9 mouse cellular contexts compared by ENCODE assay signal in the genomic region with DNA sequence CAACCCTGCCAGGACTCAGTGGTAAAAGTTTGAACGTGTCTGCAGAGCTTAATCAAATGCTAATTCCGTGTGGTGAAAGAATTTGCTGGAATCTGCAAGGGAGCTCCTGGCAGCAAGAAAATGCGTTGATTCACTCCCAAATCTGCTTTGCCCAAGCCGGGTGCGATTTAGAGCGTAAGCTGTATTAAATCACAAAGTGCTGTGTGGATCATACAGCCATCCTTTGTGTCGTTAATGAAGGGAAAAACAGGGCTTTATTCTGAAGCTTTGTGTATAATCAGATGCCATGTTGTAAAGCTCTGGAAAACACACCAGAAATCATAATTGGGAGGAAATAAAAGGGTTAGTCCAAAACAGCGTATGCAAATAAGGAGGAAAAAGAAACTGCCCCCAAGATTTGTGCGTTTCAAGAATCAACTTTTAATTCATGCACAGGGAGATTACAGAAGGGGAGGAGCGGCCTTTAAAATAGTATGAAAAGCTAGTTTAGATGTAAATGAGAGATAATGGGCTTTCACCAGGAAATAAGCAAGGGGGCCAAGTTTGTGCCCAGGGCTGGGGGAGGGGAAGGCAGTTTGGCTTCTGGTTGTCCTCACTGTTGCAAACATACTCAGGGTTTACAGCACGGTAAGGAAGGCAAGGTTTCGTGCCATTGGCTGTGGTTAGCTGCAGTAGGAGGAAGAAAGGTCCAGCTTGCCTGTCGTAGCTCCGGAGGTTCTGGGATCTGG.
A peak's percentile ranks its signal among the peaks of the same experiment; 100 is the strongest.
DNase-seq lines count a peak whose midpoint lies in the region; ATAC-seq lines count a peak whose summit lies in the region.
"Had no signal": no experiment of that assay in that cellular context is flagged by ENCODE, and none has a peak within 500 bp of the region (broad histone marks: within the 10 kb centered on the region; RNA-seq: fewer than 3 reads in every experiment).

No protein-coding gene starts in this region.

- no peaks in the 10 kb centered on the region for H3K36me3 ChIP-seq in hindbrain, embryonic 11.5 days (ENCODE audit: control insufficient read depth, insufficient read depth, low read length)

- 19% methylated on average over 14 of the region's 14 CpGs for WGBS in hindbrain, embryonic 11.5 days

- ATAC-seq in frontal cortex, adult (ENCODE audit: low TSS enrichment): peak; percentile 38; the same call in 1 of the 2 replicates
- peak; percentile 76 for ATAC-seq in CD4-positive, CD25-positive, alpha-beta regulatory T cell, adult 4 months
- no peak for ATAC-seq in hindbrain, embryonic 11.5 days (ENCODE audit: low FRiP score)

- no peak for DNase-seq in frontal cortex, postnatal 10 days (ENCODE audit: low spot score in 2 of 2)
- peak; percentile 37 for DNase-seq in hindbrain, embryonic 11.5 days (ENCODE audit: low spot score)
- peak; percentile 17 to 34 for DNase-seq in layer of hippocampus, postnatal 36 days
- peak; percentile 74 for DNase-seq in retina, postnatal 1 day
- DNase-seq in left cerebral cortex, postnatal 36 days (ENCODE audit: low spot score in 2 of 2): no peak
- no peak for DNase-seq in urinary bladder, postnatal 10 days (ENCODE audit: low spot score)

- no peak overlapping the region for H3K9ac ChIP-seq in hindbrain, embryonic 11.5 days (ENCODE audit: low read depth, low read length)

- no peaks in the 10 kb centered on the region for H3K9me3 ChIP-seq in hindbrain, embryonic 11.5 days (ENCODE audit: control insufficient read depth, low read length)

- intact Hi-C loops in left cerebral cortex, postnatal 36 days (cut with DNase I): no loop called here

- H3K27ac ChIP-seq in hindbrain, embryonic 11.5 days (ENCODE audit: low read depth, low read length): no peak overlapping the region

- no peaks in the 10 kb centered on the region for H3K4me1 ChIP-seq in hindbrain, embryonic 11.5 days (replicated peaks; ENCODE audit: control insufficient read depth, insufficient read depth, low read length)

- H3K4me2 ChIP-seq in hindbrain, embryonic 11.5 days (replicated peaks; ENCODE audit: low read depth, low read length): peak overlapping the region; percentile 35

- no peaks in the 10 kb centered on the region for H3K27me3 ChIP-seq in hindbrain, embryonic 11.5 days (ENCODE audit: control insufficient read depth, insufficient read depth, low read length)

- H3K4me3 ChIP-seq in hindbrain, embryonic 11.5 days (ENCODE audit: low read depth, low read length): no peak overlapping the region
- H3K4me3 ChIP-seq: erythroblast, embryonic 14.5 days had no signal

Comparison
In these comparisons a context has a peak if more than half of its experiments do, and no peak if none do; other contexts are left out.
1. DNase-seq: peak in hindbrain, embryonic 11.5 days (single experiment), layer of hippocampus, postnatal 36 days (2 of 2) and retina, postnatal 1 day (single experiment); none in frontal cortex, postnatal 10 days (0 of 2), left cerebral cortex, postnatal 36 days (0 of 2) and urinary bladder, postnatal 10 days (single experiment).